Mouse (Mus musculus): ENCODE results near the gene Arhgap44. TPM values are rescaled to one million over a fixed set of nuclear protein-coding genes. Genes with fewer than 3 reads are reported as not detected.

The Arhgap44 gene
- 0.30 TPM for total RNA-seq (2023)

DNA sequence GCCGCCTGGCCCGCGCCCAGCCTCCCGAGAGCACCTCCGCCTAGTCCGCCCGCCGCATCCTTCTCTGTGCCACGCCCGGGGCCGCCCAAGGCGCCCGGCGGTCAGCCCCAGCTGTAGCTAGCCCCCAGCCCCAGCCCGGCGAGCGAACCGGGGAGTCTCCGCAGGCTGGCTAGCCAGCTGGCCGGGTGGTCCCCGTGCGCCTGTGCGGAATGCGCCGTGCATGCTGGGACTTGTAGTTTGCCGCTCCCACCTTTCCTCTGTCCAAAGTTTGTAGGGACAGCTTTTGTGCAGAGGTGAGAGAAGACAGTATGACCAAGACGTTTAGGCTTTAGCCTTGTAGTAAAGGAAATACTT, at the start of gene Arhgap44:
Gene Arhgap44, minus strand, starts transcription at position 195 of the 354 bp plus-strand sequence.

GRCm38 (mm10) chr11:65159791-65160190, 3.0 kb downstream of the Arhgap44 start, which contains the start of gene 1700086D15Rik:
TSS of gene 1700086D15Rik (minus strand) at chr11:65159891.

GRCm38 (mm10) chr11:64978720-64979488, 183.9 kb downstream of the Arhgap44 start, which contains the start of gene Elac2:
TSS of gene Elac2 (plus strand) at chr11:64979038.

Other genes starting within 250 kb of the Arhgap44 start
- gene Elac2, start 183.9 kb downstream of the Arhgap44 start, total RNA-seq (2023): 26.0 TPM
- not detected for gene 1700086D15Rik, start 3.1 kb downstream of the Arhgap44 start, total RNA-seq (2023)
- gene Myocd, start 107.0 kb upstream of the Arhgap44 start, total RNA-seq (2023): not detected